Mouse (Mus musculus) bone marrow macrophage, adult 2 months (primary cell): ENCODE measurements at regions not wholly inside any gene's neighbourhood (a gene's known extent, or its start where the extent isn't known, plus 50 kb on each side); places are given as distances from the start of the nearest gene placed in this dataset.

Experiments
- CTCF ChIP-seq: IDR thresholded peaks from 2 replicates; pipeline ENCODE4 v1.5.1; 2012; ENCODE audit warnings: low read depth, mild to moderate bottlenecking, low read length, moderate library complexity
- POLR2A ChIP-seq: IDR thresholded peaks from 2 replicates; pipeline ENCODE4 v1.6.1; 2012; ENCODE audit warnings: mild to moderate bottlenecking, low read depth, low read length, borderline replicate concordance

GRCm38 (mm10) chr16:50508673-50509528 lies 76.7 kb upstream of the Bbx start:
- no peak for TF ChIP-seq POLR2A
- no peak for TF ChIP-seq CTCF
